Mouse (Mus musculus) limb, embryonic 11.5 days (tissue): ENCODE data around the gene Apobec1. TPM values are rescaled to one million over a fixed set of nuclear protein-coding genes. Genes with fewer than 3 reads are reported as not detected.

Experiments
- ATAC-seq: fragments of 200-750 bp; cut with Nextera tagmentation; 2 replicates; pipeline ENCODE4 v1.8.0; 2017; ENCODE audit warnings: low read depth; ENCODE audit not compliant: insufficient number of reproducible peaks, low FRiP score, low TSS enrichment
- DNase-seq: peaks from one replicate; pipeline ENCODE4 v3.0.0-alpha.2; 2015; ENCODE audit warnings: low spot score
- H3K27ac ChIP-seq: fragments of 300-500 bp; sonication (generic); replicated peaks from 2 replicates; pipeline ENCODE4 v1.5.1; 2014; ENCODE audit warnings: low read depth, mild to moderate bottlenecking, low read length
- H3K27me3 ChIP-seq: fragments of 300-500 bp; sonication (generic); 2 replicates; pipeline ENCODE4 v1.6.1; 2014; ENCODE audit warnings: mild to moderate bottlenecking, low read length, mixed read lengths; ENCODE audit not compliant: control insufficient read depth, insufficient read depth
- H3K36me3 ChIP-seq: fragments of 300-500 bp; sonication (generic); 2 replicates; pipeline ENCODE4 v1.6.1; 2014; ENCODE audit warnings: mild to moderate bottlenecking, low read length, moderate library complexity, mixed read lengths; ENCODE audit not compliant: control insufficient read depth, insufficient read depth
- H3K4me1 ChIP-seq: fragments of 300-500 bp; sonication (generic); 2 replicates; pipeline ENCODE4 v1.6.1; 2014; ENCODE audit warnings: low read length, mixed read lengths; ENCODE audit not compliant: control insufficient read depth, insufficient read depth
- H3K4me2 ChIP-seq: fragments of 300-500 bp; sonication (generic); 2 replicates; pipeline ENCODE4 v1.6.1; 2014; ENCODE audit warnings: low read depth, mild to moderate bottlenecking, moderate library complexity; ENCODE audit not compliant: severe bottlenecking
- H3K4me3 ChIP-seq: fragments of 300-500 bp; sonication (generic); 2 replicates; pipeline ENCODE4 v1.5.1; 2014; ENCODE audit warnings: low read depth, low read length
- H3K9ac ChIP-seq: fragments of 300-500 bp; sonication (generic); 2 replicates; pipeline ENCODE4 v1.6.1; 2014; ENCODE audit warnings: mild to moderate bottlenecking, low read length
- H3K9me3 ChIP-seq: fragments of 300-500 bp; sonication (generic); 2 replicates; pipeline ENCODE4 v1.6.1; 2016; ENCODE audit warnings: low read length; ENCODE audit not compliant: control insufficient read depth
- WGBS: fragments of 180-500 bp; shearing (Covaris S2); extraction: QIAGEN DNeasy Blood & Tissue Kit; methylation state at CpG from one replicate; pipeline ENCODE4 v1.1.7; 2014; 5-methylcytosine and 5-hydroxymethylcytosine counted together
- polyA plus RNA-seq: library from polyadenylated mRNA; unstranded; fragments of >200 nt; fragmentation: Nextera tagmentation; extraction: Ambion mirVana; gene quantifications from 2 replicates; pipeline ENCODE4 v1.2.1, GENCODE M21; 2014

The Apobec1 gene
- polyA plus RNA-seq, 1 experiment from 2014 or later = 0.79 TPM

- no peak overlapping the region for H3K27ac ChIP-seq
- H3K27me3 ChIP-seq = no peaks in the 10 kb centered on the region
- H3K36me3 ChIP-seq = no peaks in the 10 kb centered on the region
- ATAC-seq = no peak
- DNase-seq = no peak
- no peaks in the 10 kb centered on the region for H3K4me1 ChIP-seq
- no peak overlapping the region for H3K4me2 ChIP-seq
- 71% methylated on average over 9 of the region's 9 CpGs for WGBS
- H3K4me3 ChIP-seq = no peak overlapping the region
- no peak overlapping the region for H3K9ac ChIP-seq
- H3K9me3 ChIP-seq = no peaks in the 10 kb centered on the region
These were observed 7.1 kb upstream of the Apobec1 start for GRCm38 (mm10) chr6:122609377-122609728.

- DNase-seq (no peak), ATAC-seq (no peak)
- 78% methylated on average over 10 of the region's 10 CpGs for WGBS
- no peak overlapping the region for H3K27ac ChIP-seq
- H3K27me3 ChIP-seq = no peaks in the 10 kb centered on the region
- no peak overlapping the region for H3K9ac ChIP-seq
- no peak overlapping the region for H3K4me3 ChIP-seq
- no peaks in the 10 kb centered on the region for H3K4me1 ChIP-seq
- no peaks in the 10 kb centered on the region for H3K36me3 ChIP-seq
- H3K4me2 ChIP-seq = no peak overlapping the region
- no peaks in the 10 kb centered on the region for H3K9me3 ChIP-seq
These were observed 6.5 kb upstream of the Apobec1 start for GRCm38 (mm10) chr6:122608434-122609376.

DNA sequence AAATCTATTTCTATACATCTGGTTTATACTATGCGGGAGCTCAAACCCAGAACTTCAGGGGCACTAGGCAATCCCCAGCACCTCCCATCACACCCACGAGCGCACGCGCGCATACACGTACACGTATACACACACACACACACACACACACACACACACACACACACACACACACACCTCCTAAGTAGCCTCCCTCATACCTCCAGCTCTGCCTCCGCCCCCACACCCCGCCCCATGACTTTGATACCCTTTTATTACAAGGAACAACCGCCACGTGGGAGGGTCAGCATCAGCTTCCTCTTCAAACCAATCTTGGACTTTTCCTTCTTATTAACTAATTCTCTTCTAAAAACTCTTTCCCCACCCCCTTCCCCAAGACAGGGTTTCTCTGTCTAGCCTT, 5.5 kb upstream of the Apobec1 start:
- Histone ChIP-seq H3K4me2 (no peak overlapping the region), H3K36me3 (no peaks in the 10 kb centered on the region), H3K27ac (no peak overlapping the region), H3K4me1 (no peaks in the 10 kb centered on the region), H3K9ac (no peak overlapping the region), H3K27me3 (no peaks in the 10 kb centered on the region), H3K4me3 (no peak overlapping the region), H3K9me3 (no peaks in the 10 kb centered on the region)
- WGBS = 90% methylated on average over 12 of the region's 12 CpGs
- DNase-seq (no peak), ATAC-seq (no peak)

DNA sequence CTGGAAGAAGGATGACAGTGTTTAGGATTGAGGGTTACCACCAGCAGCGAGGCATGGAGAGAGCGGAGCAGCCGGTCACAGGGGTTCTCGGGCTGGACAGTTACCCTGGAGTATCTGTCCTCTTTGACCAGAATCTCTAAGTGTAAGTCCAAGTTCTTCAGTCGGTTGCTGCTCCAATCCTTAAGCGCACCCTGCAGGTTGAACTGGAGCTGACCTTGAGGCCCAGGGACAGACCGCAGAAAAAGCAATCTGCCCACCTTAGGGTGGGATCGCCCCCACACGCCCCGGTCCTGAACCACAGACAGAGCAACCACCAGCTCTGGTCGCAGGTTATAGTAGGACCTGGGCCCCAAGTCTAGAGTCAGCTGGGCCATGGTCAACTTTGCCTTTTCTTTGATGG, 4.4 kb upstream of the Apobec1 start:
- Histone ChIP-seq H3K4me3 (no peak overlapping the region), H3K9me3 (no peaks in the 10 kb centered on the region), H3K4me1 (no peaks in the 10 kb centered on the region), H3K27ac (no peak overlapping the region), H3K27me3 (no peaks in the 10 kb centered on the region), H3K9ac (no peak overlapping the region), H3K36me3 (no peaks in the 10 kb centered on the region), H3K4me2 (no peak overlapping the region)
- 95% methylated on average over 11 of the region's 11 CpGs for WGBS
- DNase-seq = no peak
- no peak for ATAC-seq

DNA sequence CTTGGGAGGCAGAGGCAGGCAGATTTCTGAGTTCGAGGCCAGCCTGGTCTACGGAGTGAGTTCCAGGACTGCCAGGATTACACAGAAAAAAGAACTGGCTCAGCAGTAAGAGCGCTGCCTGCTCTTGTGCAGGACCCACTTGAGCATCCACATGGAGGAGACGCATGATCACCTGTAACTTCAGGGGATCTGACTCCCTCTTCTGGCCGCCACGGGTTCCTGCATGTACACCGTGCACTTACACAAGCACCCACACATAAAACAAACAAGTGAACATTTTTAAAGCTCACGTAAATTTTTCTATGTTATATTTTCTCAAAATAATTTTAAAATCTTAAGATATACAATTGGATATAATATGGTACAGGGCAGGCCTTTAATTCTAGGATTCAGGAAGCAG, 3.2 kb upstream of the Apobec1 start:
- H3K27me3 ChIP-seq = no peaks in the 10 kb centered on the region
- no peaks in the 10 kb centered on the region for H3K4me1 ChIP-seq
- DNase-seq (no peak), ATAC-seq (no peak)
- H3K9ac ChIP-seq = no peak overlapping the region
- H3K4me2 ChIP-seq = no peak overlapping the region
- H3K9me3 ChIP-seq = no peaks in the 10 kb centered on the region
- H3K36me3 ChIP-seq = no peaks in the 10 kb centered on the region
- 90% methylated on average over 8 of the region's 8 CpGs for WGBS
- H3K27ac ChIP-seq = no peak overlapping the region
- H3K4me3 ChIP-seq = no peak overlapping the region

DNA sequence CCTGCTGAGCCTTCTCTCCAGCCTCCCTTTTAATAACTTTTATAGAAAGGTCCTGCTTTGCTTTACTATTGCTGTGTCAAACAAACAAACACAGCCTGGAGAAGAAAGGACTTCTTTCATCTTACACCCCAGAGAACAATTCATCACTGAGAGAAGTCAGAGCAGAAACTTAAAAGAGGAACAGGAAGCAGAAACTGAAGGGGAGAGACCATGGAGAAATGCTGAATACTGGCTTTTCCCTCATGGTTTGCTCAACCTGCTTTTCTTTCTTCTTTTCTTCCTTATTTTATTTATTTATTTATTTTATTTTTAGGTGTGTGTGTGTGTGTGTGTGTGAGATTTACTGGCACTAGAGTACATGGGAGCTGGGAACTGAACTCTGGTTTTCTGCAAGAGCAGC, 2.0 kb upstream of the Apobec1 start:
- H3K27ac ChIP-seq = no peak overlapping the region
- H3K36me3 ChIP-seq = no peaks in the 10 kb centered on the region
- H3K27me3 ChIP-seq = no peaks in the 10 kb centered on the region
- no peaks in the 10 kb centered on the region for H3K9me3 ChIP-seq
- H3K4me3 ChIP-seq = no peak overlapping the region
- no peaks in the 10 kb centered on the region for H3K4me1 ChIP-seq
- no peak overlapping the region for H3K9ac ChIP-seq
- H3K4me2 ChIP-seq = no peak overlapping the region
- DNase-seq (no peak), ATAC-seq (no peak)

DNA sequence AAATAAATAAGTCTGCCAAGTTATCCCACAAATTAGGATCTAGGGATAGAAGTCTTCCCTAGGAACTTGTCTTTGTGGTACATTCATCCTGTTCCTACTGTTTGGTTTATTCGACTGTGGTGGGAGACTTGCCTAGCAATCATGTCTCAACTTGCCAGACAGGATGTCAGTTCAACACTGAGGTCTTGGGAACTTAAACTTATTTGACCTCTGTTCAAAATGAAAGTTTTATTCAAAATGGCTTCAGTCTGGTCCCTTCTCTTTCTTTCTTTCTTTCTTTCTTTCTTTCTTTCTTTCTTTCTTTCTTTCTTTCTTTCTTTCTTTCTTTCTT, 713 bp upstream of the Apobec1 start:
- H3K4me2 ChIP-seq = peak overlapping the region; percentile 50; the same call in 1 of the 2 replicates
- DNase-seq (no peak), ATAC-seq (no peak)
- no peak overlapping the region for H3K9ac ChIP-seq
- H3K27me3 ChIP-seq = no peaks in the 10 kb centered on the region
- no peak overlapping the region for H3K27ac ChIP-seq
- no peaks in the 10 kb centered on the region for H3K9me3 ChIP-seq
- H3K36me3 ChIP-seq = no peaks in the 10 kb centered on the region
- H3K4me1 ChIP-seq = no peaks in the 10 kb centered on the region
- 62% methylated on average over 1 of the region's 1 CpGs for WGBS
- H3K4me3 ChIP-seq = no peak overlapping the region; the same call in 1 of the 2 replicates

DNA sequence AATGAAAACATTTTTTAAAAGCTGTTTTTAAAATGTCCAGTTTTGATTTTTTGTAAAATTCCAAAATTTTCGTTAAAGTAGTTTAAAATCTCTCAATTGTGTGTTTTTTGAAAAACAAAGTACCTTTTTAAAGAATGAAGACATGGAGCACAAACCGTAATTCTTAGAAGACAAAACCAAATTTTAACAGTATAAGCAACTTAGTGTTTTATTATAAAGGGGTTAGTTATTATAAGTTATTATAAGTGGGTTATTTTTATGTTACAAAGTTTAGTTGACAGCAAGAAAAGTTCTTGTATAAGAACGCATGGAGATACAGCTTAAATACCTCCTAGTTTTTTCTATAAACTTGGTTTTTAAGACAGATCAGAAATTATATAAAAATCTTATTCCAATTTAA, 629 bp downstream of the Apobec1 start:
- DNase-seq (no peak), ATAC-seq (no peak)
- 89% methylated on average over 3 of the region's 3 CpGs for WGBS
- Histone ChIP-seq H3K27me3 (no peaks in the 10 kb centered on the region), H3K9ac (no peak overlapping the region), H3K4me1 (no peaks in the 10 kb centered on the region), H3K4me2 (peak overlapping the region; percentile 50; the same call in 1 of the 2 replicates), H3K27ac (no peak overlapping the region), H3K36me3 (no peaks in the 10 kb centered on the region), H3K9me3 (no peaks in the 10 kb centered on the region), H3K4me3 (no peak overlapping the region; the same call in 1 of the 2 replicates)

GRCm38 (mm10) chr6:122601031-122601430, 1.2 kb downstream of the Apobec1 start:
- no peak for DNase-seq
- H3K4me2 ChIP-seq = no peak overlapping the region
- ATAC-seq = no peak
- H3K9ac ChIP-seq = no peak overlapping the region
- H3K27ac ChIP-seq = no peak overlapping the region
- no peaks in the 10 kb centered on the region for H3K4me1 ChIP-seq
- no peak overlapping the region for H3K4me3 ChIP-seq
- no peaks in the 10 kb centered on the region for H3K9me3 ChIP-seq
- H3K36me3 ChIP-seq = no peaks in the 10 kb centered on the region
- no peaks in the 10 kb centered on the region for H3K27me3 ChIP-seq
- WGBS = 87% methylated on average over 4 of the region's 4 CpGs
